Mouse (Mus musculus) testis, adult 2 months (tissue): ENCODE data around the gene Taf6l.

Source experiments
- CTCF ChIP-seq: fragments of 200-500 bp; IDR thresholded peaks from 2 replicates; pipeline ENCODE4 v1.5.1; 2012; ENCODE audit warnings: low read depth, mild to moderate bottlenecking, inconsistent platforms, low read length, moderate library complexity; ENCODE audit not compliant: control insufficient read depth, insufficient read depth, insufficient replicate concordance
- POLR2A ChIP-seq: fragments of 200-500 bp; IDR thresholded peaks from 2 replicates; pipeline ENCODE4 v1.6.1; 2012; ENCODE audit warnings: low read depth, mild to moderate bottlenecking, inconsistent platforms, low read length, moderate library complexity; ENCODE audit not compliant: control insufficient read depth

- TF ChIP-seq POLR2A (no peak), CTCF (no peak)
Observed at GRCm38 (mm10) chr19:8803204-8803780, 17.1 kb upstream of the Taf6l start.
